Mouse (Mus musculus): ENCODE measurements around the gene Ldlrad2. TPM values are rescaled to one million over a fixed set of nuclear protein-coding genes. Genes with fewer than 3 reads are reported as not detected.
"Not testable (repeated sequence)": the region's sequence is repeated elsewhere in the genome, so short reads cannot be mapped to it uniquely, and the experiment has no call there.

The Ldlrad2 gene
- total RNA-seq, 2 experiments from 2014 or later, result not detected

GRCm38 (mm10) chr4:137589586-137589985 is 15.2 kb upstream of the Ldlrad2 start:
- no peak for TF ChIP-seq CTCF (IDR thresholded peaks at IDR 0.05)
- H3K4me3 ChIP-seq, result no peak overlapping the region
- intact Hi-C loops (cut with DNase I), result no loop called here

DNA sequence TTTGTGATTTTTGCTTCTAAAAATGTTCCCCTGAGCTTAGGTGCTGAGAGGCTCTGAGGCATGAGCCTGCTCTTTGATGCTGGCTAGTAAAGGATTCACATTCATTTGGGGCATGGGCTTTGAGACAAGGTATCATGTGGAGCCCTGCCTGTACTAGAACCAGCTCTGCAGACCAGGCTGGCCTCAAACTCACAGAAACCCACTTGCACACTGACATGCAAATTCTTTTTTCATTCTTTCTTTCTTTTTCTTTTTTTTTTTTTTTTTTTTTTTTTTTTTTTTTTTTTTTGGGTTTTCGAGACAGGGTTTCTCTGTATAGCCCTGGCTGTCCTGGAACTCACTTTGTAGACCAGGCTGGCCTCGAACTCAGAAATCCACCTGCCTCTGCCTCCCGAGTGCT is 14.7 kb upstream of the Ldlrad2 start:
- H3K4me3 ChIP-seq; DNase-seq; H3K27ac ChIP-seq; intact Hi-C loops (cut with DNase I): not testable (repeated sequence)

More at GRCm38 (mm10) chr4:137589586-137589985, 15.2 kb upstream of the Ldlrad2 start:
- no peak for DNase-seq
- no peak overlapping the region for H3K27ac ChIP-seq

- no peak overlapping the region for H3K4me3 ChIP-seq
- no peak overlapping the region for H3K27ac ChIP-seq
- intact Hi-C loops (cut with DNase I), result no loop called here
- peak; percentile 34 for DNase-seq
- TF ChIP-seq CTCF (IDR thresholded peaks at IDR 0.05), result peak; percentile 6; the same call in 1 of the 2 replicates
Measured at GRCm38 (mm10) chr4:137581815-137582214, 7.4 kb upstream of the Ldlrad2 start.

GRCm38 (mm10) chr4:137580299-137580698 is 5.9 kb upstream of the Ldlrad2 start:
- Histone ChIP-seq H3K27ac (no peak overlapping the region), H3K4me3 (no peak overlapping the region)
- TF ChIP-seq CTCF (IDR thresholded peaks at IDR 0.05), result no peak
- DNase-seq, result no peak
- intact Hi-C loops (cut with DNase I), result no loop called here

DNA sequence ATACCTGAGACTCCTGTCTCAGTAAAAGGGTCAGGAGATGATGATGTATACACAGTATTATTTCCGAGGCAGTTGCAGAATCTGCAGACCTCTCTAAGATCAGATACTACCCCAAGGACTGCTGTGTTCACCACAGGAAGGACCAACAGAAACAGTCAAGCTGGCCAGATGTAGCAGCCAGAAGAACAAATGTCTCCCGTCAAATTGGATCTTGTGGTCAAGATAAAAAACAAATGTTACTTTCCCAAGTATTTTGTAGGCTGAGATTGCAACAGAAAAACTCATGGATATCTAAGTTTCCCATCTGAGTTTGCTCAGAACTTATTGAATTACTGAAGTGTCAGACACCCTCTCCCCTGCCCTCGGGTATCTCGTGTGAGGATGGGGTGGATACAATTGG is 5.4 kb upstream of the Ldlrad2 start:
- DNase-seq, result no peak
- Histone ChIP-seq H3K4me3 (no peak overlapping the region), H3K27ac (no peak overlapping the region)
- intact Hi-C loops (cut with DNase I), result no loop called here
- TF ChIP-seq CTCF (IDR thresholded peaks at IDR 0.05), result no peak

DNA sequence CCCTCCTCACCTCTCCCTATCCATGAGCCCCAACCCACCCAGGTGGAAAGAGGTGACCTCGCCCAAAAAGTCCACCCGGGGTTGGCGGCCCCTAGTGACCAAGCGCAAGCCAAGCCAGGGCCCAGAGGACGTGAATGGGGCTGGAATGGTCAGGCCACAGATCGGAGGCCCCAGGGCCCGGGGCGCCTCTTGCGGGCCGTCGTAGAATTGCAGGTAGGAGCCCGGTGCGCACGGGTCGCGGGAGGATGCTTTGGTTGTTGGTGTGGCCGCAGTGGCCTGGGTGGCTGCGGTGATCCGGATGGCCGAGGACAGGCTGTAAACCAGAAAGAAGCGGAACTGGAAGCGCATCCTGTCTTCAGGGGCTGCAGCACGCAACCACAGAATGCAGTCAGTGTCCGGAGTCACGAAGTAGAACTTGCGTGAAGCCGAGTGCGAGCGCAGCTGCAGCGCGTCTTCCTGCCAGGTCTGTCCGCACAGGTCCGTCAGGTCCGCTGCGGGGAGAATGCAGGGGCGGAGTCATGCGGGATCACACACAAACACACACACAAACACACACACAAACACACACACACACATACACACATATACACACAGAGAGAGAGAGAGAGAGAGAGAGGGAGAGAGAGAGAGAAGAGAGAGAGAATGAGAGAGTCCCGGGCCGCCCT is 3.9 kb upstream of the Ldlrad2 start:
- DNase-seq, result peak; percentile 73
- no peak overlapping the region for H3K27ac ChIP-seq
- intact Hi-C loops (cut with DNase I), result no loop called here
- peak; percentile 86 for TF ChIP-seq CTCF (IDR thresholded peaks at IDR 0.05)
- H3K4me3 ChIP-seq, result peak overlapping the region; percentile 60

GRCm38 (mm10) chr4:137577486-137577885 is 3.1 kb upstream of the Ldlrad2 start:
- intact Hi-C loops (cut with DNase I), result no loop called here

DNA sequence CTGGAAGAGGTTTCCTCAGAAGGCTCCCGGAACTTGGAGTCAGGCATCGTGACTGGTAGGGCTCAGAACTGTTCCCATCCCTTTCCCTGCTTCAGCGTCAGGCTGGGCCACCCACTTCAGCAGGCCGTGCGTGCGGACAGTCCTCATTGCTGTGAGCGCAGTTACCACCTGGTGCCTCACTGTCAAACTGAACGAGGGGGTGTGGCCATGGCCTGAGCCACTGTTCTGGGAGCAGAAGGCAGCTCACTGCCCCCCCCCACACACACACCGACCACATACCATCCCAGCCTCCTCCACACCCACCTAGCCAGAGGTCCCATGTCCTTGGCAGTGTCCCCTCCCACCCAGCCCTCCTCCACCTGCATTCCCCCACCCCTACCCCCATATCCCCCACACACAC is 4.5 kb downstream of the Ldlrad2 start:
- intact Hi-C loops (cut with DNase I), result no loop called here
- DNase-seq, result no peak
- no peak for TF ChIP-seq CTCF (IDR thresholded peaks at IDR 0.05)
- no peak overlapping the region for H3K4me3 ChIP-seq
- H3K27ac ChIP-seq, result no peak overlapping the region

More at GRCm38 (mm10) chr4:137577486-137577885, 3.1 kb upstream of the Ldlrad2 start:
- DNase-seq, result no peak
- H3K4me3 ChIP-seq, result no peak overlapping the region
- TF ChIP-seq CTCF (IDR thresholded peaks at IDR 0.05), result no peak
- no peak overlapping the region for H3K27ac ChIP-seq

- DNase-seq, result no peak
- H3K4me3 ChIP-seq, result no peak overlapping the region
- no peak overlapping the region for H3K27ac ChIP-seq
- intact Hi-C loops (cut with DNase I), result no loop called here
- no peak for TF ChIP-seq CTCF (IDR thresholded peaks at IDR 0.05)
Measured at GRCm38 (mm10) chr4:137556673-137557210, 17.6 kb downstream of the Ldlrad2 start.

DNA sequence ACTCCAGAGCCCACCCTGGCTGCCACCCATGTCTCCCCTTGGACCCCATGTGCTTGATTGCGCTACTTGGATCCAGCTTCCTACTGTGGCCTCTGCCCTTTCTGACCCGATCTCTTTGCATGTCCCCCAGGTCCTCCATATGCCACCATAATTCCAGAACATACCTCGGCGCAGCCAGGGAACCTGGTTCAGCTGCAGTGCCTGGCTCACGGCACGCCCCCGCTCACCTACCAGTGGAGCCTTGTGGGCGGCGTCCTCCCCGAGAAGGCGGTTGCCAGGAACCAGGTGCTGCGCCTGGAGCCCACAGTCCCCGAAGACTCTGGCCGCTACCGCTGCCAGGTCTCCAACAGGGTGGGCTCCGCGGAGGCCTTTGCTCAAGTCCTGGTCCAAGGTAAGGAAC is 20.9 kb downstream of the Ldlrad2 start:
- H3K27ac ChIP-seq, result no peak overlapping the region
- no peak for TF ChIP-seq CTCF (IDR thresholded peaks at IDR 0.05)
- no peak overlapping the region for H3K4me3 ChIP-seq
- intact Hi-C loops (cut with DNase I), result no loop called here
- DNase-seq, result no peak

- intact Hi-C loops (cut with DNase I), result no loop called here
- TF ChIP-seq CTCF (IDR thresholded peaks at IDR 0.05), result peak; percentile 76
- no peak overlapping the region for H3K4me3 ChIP-seq
- H3K27ac ChIP-seq, result no peak overlapping the region
- peak; percentile 69 for DNase-seq
Measured at GRCm38 (mm10) chr4:137546003-137546525, 28.3 kb downstream of the Ldlrad2 start.

DNA sequence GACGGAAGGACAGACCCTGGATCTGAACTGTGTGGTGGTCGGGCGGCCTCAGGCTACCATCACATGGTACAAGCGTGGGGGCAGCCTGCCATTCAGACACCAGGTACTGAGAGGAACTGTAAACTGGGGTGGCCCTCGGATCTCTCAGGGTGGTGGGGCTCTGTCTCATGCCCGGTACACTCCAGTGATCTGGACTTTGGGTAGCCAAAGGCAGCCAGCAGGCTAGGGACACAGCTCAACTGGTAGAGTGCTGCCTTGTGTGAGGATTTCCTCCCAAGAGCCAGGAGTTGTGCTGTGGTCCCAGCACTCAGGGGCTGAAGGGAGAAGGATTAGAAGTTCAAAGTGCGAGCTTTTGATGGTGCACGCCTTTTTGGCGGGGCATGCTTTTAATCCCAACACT is 28.8 kb downstream of the Ldlrad2 start:
- DNase-seq, result no peak
- TF ChIP-seq CTCF (IDR thresholded peaks at IDR 0.05), result no peak
- Histone ChIP-seq H3K27ac (no peak overlapping the region), H3K4me3 (no peak overlapping the region)
- intact Hi-C loops (cut with DNase I), result loop anchor here (1.0 kb wide), 1 partner anchor 102 kb away; no protein-coding TSS in a partner anchor

DNA sequence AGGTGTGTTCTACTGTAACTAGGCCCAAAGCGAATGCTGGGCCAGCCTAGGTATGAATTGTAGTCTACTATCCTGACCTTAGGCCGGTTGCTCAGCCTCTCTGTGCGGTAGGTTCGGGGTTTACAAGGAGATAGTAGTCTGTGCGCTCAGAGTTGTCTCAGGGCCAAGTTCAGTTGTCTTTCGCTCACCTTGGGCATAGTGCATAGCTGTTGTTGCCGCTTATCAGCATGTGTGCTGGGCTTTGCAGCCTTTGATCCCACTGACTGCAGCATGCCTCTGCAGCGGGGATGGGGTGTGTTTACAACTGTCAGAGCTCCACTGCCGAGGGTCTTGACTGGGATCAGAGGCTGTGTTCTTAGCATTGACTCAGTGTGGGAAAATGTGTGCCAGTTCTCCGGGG is 31.4 kb downstream of the Ldlrad2 start:
- H3K27ac ChIP-seq, result no peak overlapping the region
- TF ChIP-seq CTCF (IDR thresholded peaks at IDR 0.05), result no peak
- no peak overlapping the region for H3K4me3 ChIP-seq
- no peak for DNase-seq
- intact Hi-C loops (cut with DNase I), result no loop called here

GRCm38 (mm10) chr4:137540356-137540755 is 34.0 kb downstream of the Ldlrad2 start:
- H3K27ac ChIP-seq, result no peak overlapping the region
- no peak for TF ChIP-seq CTCF (IDR thresholded peaks at IDR 0.05)
- DNase-seq, result no peak
- intact Hi-C loops (cut with DNase I), result no loop called here
- no peak overlapping the region for H3K4me3 ChIP-seq

All from gastrocnemius, adult 2 months (tissue).